Mouse (Mus musculus): ENCODE measurements at regions not wholly inside any gene's neighbourhood (a gene's known extent, or its start where the extent isn't known, plus 50 kb on each side); places are given as distances from the start of the nearest gene placed in this dataset.

DNA sequence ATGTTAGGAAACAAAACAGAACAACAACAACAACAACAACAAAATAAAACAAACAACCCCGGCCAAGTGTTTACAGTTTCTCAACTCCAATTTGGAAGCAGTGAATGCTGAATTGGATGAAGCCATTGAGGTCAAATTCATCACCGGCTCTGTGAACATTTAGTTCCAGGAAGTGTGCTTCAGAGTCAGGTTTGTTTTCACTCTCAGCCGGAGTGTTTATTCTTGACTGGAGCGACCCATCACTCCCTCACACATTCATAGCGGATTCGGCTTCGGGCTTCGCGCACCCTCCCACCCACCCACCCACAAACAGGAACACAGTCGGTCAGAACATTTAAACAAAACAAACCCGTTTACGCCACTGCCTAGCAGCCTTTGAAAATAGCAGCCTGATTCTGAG lies 324.0 kb downstream of the Mtx2 start:
- Histone ChIP-seq H3K4me1 (peaks cover 31% of the 10 kb centered on the region), H3K9me3 (no peaks in the 10 kb centered on the region), H3K27ac (no peak overlapping the region), H3K9ac (no peak overlapping the region), H3K27me3 (peaks cover 72% of the 10 kb centered on the region), H3K36me3 (no peaks in the 10 kb centered on the region), H3K4me2 (replicated peaks) (peak overlapping the region; percentile 51), H3K4me3 (0 out of 2 replicates have a peak overlapping the region, but pooled peaks have one; percentile 10)
- 24% methylated on average over 12 of the region's 12 CpGs for WGBS
- no peak for ATAC-seq (ENCODE audit: low FRiP score, low read depth)

DNA sequence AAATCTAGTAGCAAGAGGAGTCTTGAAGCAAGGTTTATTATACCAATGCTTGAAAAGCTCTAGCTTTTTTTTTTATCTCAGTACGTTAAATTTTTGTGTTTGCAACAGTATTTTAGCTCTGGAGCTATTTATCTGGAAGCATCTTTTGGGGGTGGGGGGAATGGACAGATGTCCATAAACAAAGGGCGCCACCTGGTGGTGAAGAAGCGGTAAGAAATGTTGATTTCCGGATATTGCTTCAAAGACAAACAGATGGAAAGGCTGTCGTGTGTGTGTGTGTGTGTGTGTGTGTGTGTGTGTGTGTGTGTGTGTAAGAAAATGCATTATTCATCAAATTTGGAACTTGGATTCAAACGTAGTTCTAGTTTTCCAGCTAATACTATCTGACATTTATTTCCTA lies 325.4 kb downstream of the Mtx2 start:
- Histone ChIP-seq H3K9ac (no peak overlapping the region), H3K36me3 (no peaks in the 10 kb centered on the region), H3K4me3 (no peak overlapping the region), H3K27me3 (peaks cover 66% of the 10 kb centered on the region), H3K9me3 (no peaks in the 10 kb centered on the region), H3K27ac (no peak overlapping the region), H3K4me1 (peaks cover 29% of the 10 kb centered on the region), H3K4me2 (replicated peaks) (no peak overlapping the region)
- WGBS, result 3% methylated on average over 6 of the region's 6 CpGs
- ATAC-seq (ENCODE audit: low FRiP score, low read depth), result no peak

DNA sequence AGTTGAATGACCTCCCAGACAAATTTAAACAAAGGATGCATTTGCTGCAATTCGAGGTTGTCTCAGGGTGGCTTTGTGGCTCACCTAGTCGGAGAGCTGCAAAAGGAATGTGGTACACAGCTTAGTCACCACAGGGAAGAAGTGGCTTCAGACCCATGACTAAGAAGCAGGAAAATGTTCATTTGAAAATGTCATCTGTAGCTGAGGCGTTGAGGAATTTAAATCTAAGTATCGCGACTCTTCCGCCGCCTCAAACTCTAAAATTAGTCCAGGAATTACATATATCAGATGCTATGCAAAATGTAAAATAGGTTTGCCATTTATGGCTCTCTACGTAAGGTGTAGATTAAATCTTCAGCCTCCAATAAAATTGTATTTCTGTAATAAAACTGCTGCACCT lies 325.9 kb downstream of the Mtx2 start:
- Histone ChIP-seq H3K36me3 (no peaks in the 10 kb centered on the region), H3K4me1 (peaks cover 25% of the 10 kb centered on the region; the same call in 1 of the 2 replicates), H3K9ac (no peak overlapping the region), H3K4me2 (replicated peaks) (no peak overlapping the region), H3K27ac (no peak overlapping the region), H3K4me3 (no peak overlapping the region), H3K27me3 (peaks cover 62% of the 10 kb centered on the region), H3K9me3 (no peaks in the 10 kb centered on the region)
- WGBS, result 64% methylated on average over 8 of the region's 8 CpGs
- no peak for ATAC-seq (ENCODE audit: low FRiP score, low read depth)

GRCm38 (mm10) chr2:75152477-75152990 lies 326.9 kb downstream of the Mtx2 start:
- Histone ChIP-seq H3K36me3 (no peaks in the 10 kb centered on the region), H3K9me3 (no peaks in the 10 kb centered on the region), H3K27me3 (peaks cover 63% of the 10 kb centered on the region), H3K9ac (no peak overlapping the region), H3K4me1 (peaks cover 22% of the 10 kb centered on the region; the same call in 1 of the 2 replicates), H3K4me3 (no peak overlapping the region), H3K27ac (no peak overlapping the region), H3K4me2 (replicated peaks) (no peak overlapping the region)
- no peak for ATAC-seq (ENCODE audit: low FRiP score, low read depth)
- WGBS, result 29% methylated on average over 6 of the region's 6 CpGs

- H3K36me3 ChIP-seq, result no peaks in the 10 kb centered on the region
- no peak overlapping the region for H3K4me2 ChIP-seq (replicated peaks)
- no peaks in the 10 kb centered on the region for H3K9me3 ChIP-seq
- 55% methylated on average over 3 of the region's 3 CpGs for WGBS
- H3K4me1 ChIP-seq, result peaks cover 11% of the 10 kb centered on the region; the same call in 1 of the 2 replicates
- peaks cover 59% of the 10 kb centered on the region for H3K27me3 ChIP-seq
- H3K27ac ChIP-seq, result no peak overlapping the region
- H3K9ac ChIP-seq, result no peak overlapping the region
- H3K4me3 ChIP-seq, result no peak overlapping the region
- ATAC-seq (ENCODE audit: low FRiP score, low read depth), result no peak
These were observed 328.8 kb downstream of the Mtx2 start for GRCm38 (mm10) chr2:75154448-75154847.

GRCm38 (mm10) chr2:75158581-75158980 lies 333.0 kb downstream of the Mtx2 start:
- Histone ChIP-seq H3K36me3 (no peaks in the 10 kb centered on the region), H3K9ac (no peak overlapping the region), H3K4me2 (replicated peaks) (no peak overlapping the region), H3K4me1 (peaks cover 6% of the 10 kb centered on the region; the same call in 1 of the 2 replicates), H3K27me3 (peaks cover 51% of the 10 kb centered on the region), H3K9me3 (no peaks in the 10 kb centered on the region), H3K27ac (no peak overlapping the region), H3K4me3 (no peak overlapping the region)
- WGBS, result 75% methylated on average over 3 of the region's 3 CpGs
- ATAC-seq (ENCODE audit: low FRiP score, low read depth), result no peak

GRCm38 (mm10) chr2:75161075-75161474 lies 335.5 kb downstream of the Mtx2 start:
- H3K4me2 ChIP-seq (replicated peaks), result no peak overlapping the region
- no peak for ATAC-seq (ENCODE audit: low FRiP score, low read depth)
- no peak overlapping the region for H3K4me3 ChIP-seq
- H3K9ac ChIP-seq, result no peak overlapping the region
- peaks cover 43% of the 10 kb centered on the region for H3K27me3 ChIP-seq
- peaks cover 17% of the 10 kb centered on the region for H3K4me1 ChIP-seq
- H3K36me3 ChIP-seq, result no peaks in the 10 kb centered on the region
- 89% methylated on average over 14 of the region's 14 CpGs for WGBS
- H3K27ac ChIP-seq, result no peak overlapping the region
- H3K9me3 ChIP-seq, result no peaks in the 10 kb centered on the region

- WGBS, result 74% methylated on average over 4 of the region's 4 CpGs
These were observed 339.4 kb downstream of the Mtx2 start for GRCm38 (mm10) chr2:75164987-75165386.

GRCm38 (mm10) chr2:75176267-75176666 lies 350.7 kb downstream of the Mtx2 start:
- Histone ChIP-seq H3K4me3 (no peak overlapping the region), H3K9me3 (no peaks in the 10 kb centered on the region), H3K4me1 (peaks cover 32% of the 10 kb centered on the region), H3K27me3 (peaks cover 10% of the 10 kb centered on the region; the same call in 1 of the 2 replicates), H3K36me3 (no peaks in the 10 kb centered on the region), H3K9ac (no peak overlapping the region), H3K4me2 (replicated peaks) (no peak overlapping the region), H3K27ac (no peak overlapping the region)
- ATAC-seq (ENCODE audit: low FRiP score, low read depth), result no peak
- WGBS, result 80% methylated on average over 5 of the region's 5 CpGs

More at GRCm38 (mm10) chr2:75164987-75165386, 339.4 kb downstream of the Mtx2 start:
- Histone ChIP-seq H3K9me3 (no peaks in the 10 kb centered on the region), H3K4me1 (peaks cover 36% of the 10 kb centered on the region), H3K27ac (no peak overlapping the region), H3K4me2 (replicated peaks) (no peak overlapping the region), H3K36me3 (no peaks in the 10 kb centered on the region), H3K9ac (no peak overlapping the region), H3K27me3 (peaks cover 44% of the 10 kb centered on the region), H3K4me3 (no peak overlapping the region)
- ATAC-seq (ENCODE audit: low FRiP score, low read depth), result no peak

DNA sequence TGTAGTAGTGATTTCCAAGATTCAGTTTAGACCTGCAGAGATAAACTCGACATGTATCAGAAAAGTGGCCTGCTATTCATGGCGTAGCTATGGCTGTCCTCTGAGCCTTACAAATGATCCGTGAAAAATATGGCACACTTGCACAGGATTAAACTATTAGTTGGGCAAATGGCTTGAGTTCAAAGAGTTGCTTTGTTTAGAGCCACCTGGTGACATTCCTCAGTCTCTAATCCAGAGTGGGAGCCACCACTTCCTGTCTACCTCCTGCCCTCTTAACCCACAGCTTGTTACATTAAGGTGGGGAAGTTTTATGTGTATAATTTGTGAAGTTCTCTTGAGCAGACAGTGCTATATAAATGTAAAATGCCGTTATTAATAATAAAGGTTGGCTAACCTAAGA lies 357.7 kb downstream of the Mtx2 start:
- Histone ChIP-seq H3K4me3 (no peak overlapping the region), H3K4me1 (peaks cover 8% of the 10 kb centered on the region), H3K9ac (no peak overlapping the region), H3K27ac (no peak overlapping the region), H3K4me2 (replicated peaks) (no peak overlapping the region), H3K36me3 (no peaks in the 10 kb centered on the region), H3K9me3 (no peaks in the 10 kb centered on the region), H3K27me3 (0 out of 2 replicates have a peak, but pooled peaks cover 10% of the 10 kb centered on the region)
- no peak for ATAC-seq (ENCODE audit: low FRiP score, low read depth)
- WGBS, result 15% methylated on average over 4 of the region's 4 CpGs

GRCm38 (mm10) chr2:75202587-75203220 lies 377.1 kb downstream of the Mtx2 start:
- ATAC-seq (ENCODE audit: low FRiP score, low read depth), result no peak
- Histone ChIP-seq H3K4me2 (replicated peaks) (no peak overlapping the region), H3K9me3 (no peaks in the 10 kb centered on the region), H3K36me3 (no peaks in the 10 kb centered on the region), H3K27me3 (peaks cover 10% of the 10 kb centered on the region; the same call in 1 of the 2 replicates), H3K27ac (no peak overlapping the region), H3K4me1 (peaks cover 22% of the 10 kb centered on the region), H3K9ac (no peak overlapping the region), H3K4me3 (no peak overlapping the region)
- WGBS, result 25% methylated on average over 7 of the region's 7 CpGs

- H3K4me2 ChIP-seq (replicated peaks), result peak overlapping the region; percentile 57
- peaks cover 9% of the 10 kb centered on the region; the same call in 1 of the 2 replicates for H3K27me3 ChIP-seq
- peak; percentile 88 for ATAC-seq (ENCODE audit: low FRiP score, low read depth)
- no peaks in the 10 kb centered on the region for H3K36me3 ChIP-seq
- peak overlapping the region; percentile 23 for H3K4me3 ChIP-seq
- peaks cover 29% of the 10 kb centered on the region for H3K4me1 ChIP-seq
- peak overlapping the region; percentile 82; the same call in 1 of the 2 replicates for H3K27ac ChIP-seq
- 0 out of 2 replicates have a peak overlapping the region, but pooled peaks have one; percentile 4 for H3K9ac ChIP-seq
- 18% methylated on average over 27 of the region's 27 CpGs for WGBS
- H3K9me3 ChIP-seq, result no peaks in the 10 kb centered on the region
These were observed 383.5 kb downstream of the Mtx2 start for GRCm38 (mm10) chr2:75208821-75209758.
